In the genomic region with DNA sequence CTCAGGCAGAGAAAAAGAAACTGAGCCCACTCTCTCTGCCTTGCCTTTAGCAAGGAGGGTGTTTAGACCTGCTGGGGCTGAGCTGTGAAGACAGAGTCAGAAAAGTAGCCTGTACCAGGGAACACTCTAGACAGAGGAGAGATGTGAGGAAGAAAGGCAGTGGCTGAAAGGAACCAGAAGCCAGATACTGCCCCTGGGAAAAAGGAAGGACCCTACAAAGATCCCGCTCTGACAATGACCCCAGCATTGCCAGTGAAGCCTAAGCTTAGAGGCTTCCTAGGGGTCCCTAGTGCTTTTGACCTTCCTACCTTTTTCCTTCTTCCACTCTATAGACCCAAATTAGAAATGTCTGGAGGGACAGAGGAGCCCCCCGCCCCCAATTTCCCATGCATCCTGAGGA, we compare ENCODE assay signal across 16 mouse cellular contexts. TPM values are rescaled to one million over a fixed set of nuclear protein-coding genes. Genes with fewer than 3 reads are reported as not detected.
A peak's percentile ranks its signal among the peaks of the same experiment; 100 is the strongest.
DNase-seq lines count a peak whose midpoint lies in the region; ATAC-seq and TF ChIP-seq lines count a peak whose summit lies in the region.
"Had no signal": no experiment of that assay in that cellular context is flagged by ENCODE, and none has a peak within 500 bp of the region (broad histone marks: within the 10 kb centered on the region; RNA-seq: fewer than 3 reads in every experiment).

No protein-coding gene starts in this region.

- ATAC-seq in heart, embryonic 11.5 days (replicated peaks; ENCODE audit: insufficient number of reproducible peaks, low FRiP score, low TSS enrichment) = no peak
- ATAC-seq in liver, embryonic 11.5 days (replicated peaks; ENCODE audit: low FRiP score) = no peak
- no peak for ATAC-seq in stomach, embryonic 15.5 days (ENCODE audit: insufficient read depth, low FRiP score, low read depth)
- ATAC-seq: midbrain, embryonic 13.5 days had no signal

- TF ChIP-seq CTCF in embryonic fibroblast, embryonic 13.5 days (IDR thresholded peaks at IDR 0.05; ENCODE audit: borderline replicate concordance, insufficient read depth, low read length) = no peak

- H3K36me3 ChIP-seq in heart, embryonic 11.5 days (ENCODE audit: control insufficient read depth, insufficient read depth, low read length) = no peaks in the 10 kb centered on the region
- H3K36me3 ChIP-seq in liver, embryonic 11.5 days (ENCODE audit: control insufficient read depth, insufficient read depth, low read length) = no peaks in the 10 kb centered on the region
- no peaks in the 10 kb centered on the region for H3K36me3 ChIP-seq in stomach, embryonic 15.5 days
- H3K36me3 ChIP-seq: forebrain, embryonic 12.5 days; midbrain, embryonic 13.5 days had no signal

- H3K9ac ChIP-seq in heart, embryonic 11.5 days (ENCODE audit: low read depth, low read length) = no peak overlapping the region
- no peak overlapping the region for H3K9ac ChIP-seq in liver, embryonic 11.5 days (ENCODE audit: low read depth, low read length)
- peak overlapping the region; percentile 19; the same call in 1 of the 2 replicates for H3K9ac ChIP-seq in stomach, embryonic 15.5 days
- H3K9ac ChIP-seq: forebrain, embryonic 12.5 days; liver, embryonic 14.5 days; midbrain, embryonic 13.5 days had no signal

- no peak overlapping the region for H3K4me3 ChIP-seq in heart, embryonic 11.5 days (ENCODE audit: low read depth, low read length)
- H3K4me3 ChIP-seq in liver, embryonic 11.5 days (ENCODE audit: low read depth, low read length) = peak overlapping the region; percentile 15; the same call in 1 of the 2 replicates
- peak overlapping the region; percentile 67 for H3K4me3 ChIP-seq in embryonic fibroblast, embryonic 13.5 days (ENCODE audit: insufficient read depth, low read length)
- H3K4me3 ChIP-seq in stomach, embryonic 15.5 days (replicated peaks) = peak overlapping the region; percentile 55; the same call in 1 of the 2 replicates
- H3K4me3 ChIP-seq: forebrain, embryonic 12.5 days; midbrain, embryonic 13.5 days had no signal

- 38% methylated on average over 2 of the region's 2 CpGs for WGBS in heart, embryonic 11.5 days (ENCODE audit: insufficient replicate concordance)
- 16% methylated on average over 2 of the region's 2 CpGs for WGBS in liver, embryonic 11.5 days
- WGBS in stomach, embryonic 15.5 days = 42% methylated on average over 2 of the region's 2 CpGs

- no peak for DNase-seq in heart, postnatal 4 days
- no peak for DNase-seq in liver, embryonic 11.5 days (ENCODE audit: low spot score)
- no peak for DNase-seq in liver
- no peak for DNase-seq in embryo, embryonic 9.5 days (ENCODE audit: extremely low spot score)
- no peak for DNase-seq in layer of hippocampus, postnatal 36 days
- DNase-seq: adrenal gland, adult 2 months; cerebellum, adult 2 months; lung, postnatal 4 days; right cerebral cortex, postnatal 4 days; thymus, postnatal 36 days had no signal

- no peak for TF ChIP-seq POLR2A in embryonic fibroblast, embryonic 13.5 days (IDR thresholded peaks at IDR 0.05; ENCODE audit: low read depth, low read length)

- no peaks in the 10 kb centered on the region for H3K9me3 ChIP-seq in heart, embryonic 11.5 days (replicated peaks; ENCODE audit: control insufficient read depth, low read length)
- H3K9me3 ChIP-seq in liver, embryonic 11.5 days (ENCODE audit: control insufficient read depth, low read length) = no peaks in the 10 kb centered on the region
- no peaks in the 10 kb centered on the region for H3K9me3 ChIP-seq in stomach, embryonic 15.5 days
- H3K9me3 ChIP-seq: forebrain, embryonic 12.5 days; midbrain, embryonic 13.5 days had no signal

- H3K27me3 ChIP-seq in heart, embryonic 11.5 days (ENCODE audit: control insufficient read depth, insufficient read depth, low read length) = peaks cover 73% of the 10 kb centered on the region
- peaks cover 98% of the 10 kb centered on the region for H3K27me3 ChIP-seq in liver, embryonic 11.5 days (replicated peaks; ENCODE audit: control insufficient read depth, insufficient read depth, low read length)
- H3K27me3 ChIP-seq in stomach, embryonic 15.5 days (replicated peaks) = peaks cover 51% of the 10 kb centered on the region

- H3K4me1 ChIP-seq in heart, embryonic 11.5 days (ENCODE audit: control insufficient read depth, insufficient read depth, low read length) = peaks cover 6% of the 10 kb centered on the region
- H3K4me1 ChIP-seq in liver, embryonic 11.5 days (replicated peaks; ENCODE audit: control insufficient read depth, insufficient read depth, low read length) = peaks cover 3% of the 10 kb centered on the region; the same call in 1 of the 2 replicates
- peaks cover 10% of the 10 kb centered on the region; the same call in 1 of the 2 replicates for H3K4me1 ChIP-seq in embryonic fibroblast, embryonic 13.5 days (ENCODE audit: control insufficient read depth, insufficient read depth, low read length)
- H3K4me1 ChIP-seq in stomach, embryonic 15.5 days = peaks cover 15% of the 10 kb centered on the region

- H3K4me2 ChIP-seq in heart, embryonic 11.5 days = peak overlapping the region; percentile 24
- H3K4me2 ChIP-seq in liver, embryonic 11.5 days = no peak overlapping the region
- peak overlapping the region; percentile 67 for H3K4me2 ChIP-seq in stomach, embryonic 15.5 days
- H3K4me2 ChIP-seq: forebrain, embryonic 12.5 days; midbrain, embryonic 13.5 days had no signal

- H3K27ac ChIP-seq in heart, embryonic 11.5 days (ENCODE audit: low read depth, low read length) = no peak overlapping the region
- no peak overlapping the region for H3K27ac ChIP-seq in liver, embryonic 11.5 days (ENCODE audit: low read depth, low read length)
- peak overlapping the region; percentile 11; the same call in 1 of the 2 replicates for H3K27ac ChIP-seq in embryonic fibroblast, embryonic 13.5 days (ENCODE audit: insufficient read depth, low read length)
- H3K27ac ChIP-seq in stomach, embryonic 15.5 days = no peak overlapping the region; the same call in 1 of the 2 replicates
- H3K27ac ChIP-seq: forebrain, embryonic 12.5 days; liver, embryonic 14.5 days; midbrain, embryonic 13.5 days had no signal

RNA-seq across cellular contexts. Expression of a gene that starts 7.7 kb away (rescaled TPM):
- polyA plus RNA-seq in heart, embryonic 11.5 days (2014; fragmentation: Nextera tagmentation; extraction: Ambion mirVana) = 13.5 and 16.1 TPM in 2 replicates
- 10 to 100 TPM; 12.1 to 12.3 TPM for total RNA-seq in heart, postnatal 4 days (2021)
- polyA plus RNA-seq in liver, embryonic 11.5 days (2014; fragmentation: Nextera tagmentation; extraction: Ambion mirVana) = 9.3 and 10.6 TPM in 2 replicates
- polyA plus RNA-seq in embryonic fibroblast, embryonic 13.5 days (2011; ENCODE audit: insufficient read length, low read depth, missing spikeins) = 27.0 and 44.7 TPM in 2 replicates
- polyA plus RNA-seq in stomach, embryonic 15.5 days (2015; fragmentation: Nextera tagmentation; extraction: Ambion mirVana) = 45.5 and 47.2 TPM in 2 replicates
- total RNA-seq in layer of hippocampus, postnatal 36 days (2021) = 1 to 10 TPM; 3.1 to 4.1 TPM
